Mouse (Mus musculus) heart, adult 11 months (tissue): ENCODE results near the gene Tnxb.

ENCODE experiments used
- DNase-seq: peaks from one replicate; pipeline ENCODE4 v3.0.0; 2022

Gene Tnxb

GRCm38 (mm10) chr17:34643944-34644343 lies 26.4 kb upstream of the Tnxb start:
- DNase-seq = peak; percentile 94

DNA sequence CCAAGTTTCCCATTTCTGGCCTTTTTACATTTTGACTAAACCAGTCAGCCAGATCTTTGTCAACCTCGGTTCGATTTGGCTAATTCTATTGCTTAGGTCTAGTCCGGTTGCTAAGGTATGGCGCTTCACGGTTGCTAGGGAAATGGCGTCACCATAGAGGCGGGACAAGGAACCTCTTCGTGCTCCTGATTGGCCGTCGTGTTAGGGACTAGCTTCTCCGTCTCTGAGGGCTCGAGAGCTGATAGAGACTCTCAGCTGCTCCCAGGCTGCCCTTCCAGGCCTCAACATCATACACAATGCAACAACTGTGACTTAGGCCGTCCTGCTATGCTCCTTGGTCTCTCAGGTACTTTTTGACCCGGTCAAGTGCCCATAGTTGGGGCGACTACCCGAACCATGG lies 25.7 kb upstream of the Tnxb start, which contains the start of gene Fkbpl:
Gene Fkbpl (plus strand): TSS at position 157 of the 400 bp plus-strand sequence.
- peak; percentile 100 for DNase-seq

GRCm38 (mm10) chr17:34645256-34645829 lies 25.0 kb upstream of the Tnxb start:
- peak; percentile 90 for DNase-seq

GRCm38 (mm10) chr17:34645831-34646511 lies 24.4 kb upstream of the Tnxb start:
- DNase-seq = peak; percentile 96

- peak; percentile 100 for DNase-seq
Observed at GRCm38 (mm10) chr17:34646906-34647787, 23.2 kb upstream of the Tnxb start, which contains the start of gene Atf6b. TSS of gene Atf6b (plus strand) at chr17:34647146.

DNA sequence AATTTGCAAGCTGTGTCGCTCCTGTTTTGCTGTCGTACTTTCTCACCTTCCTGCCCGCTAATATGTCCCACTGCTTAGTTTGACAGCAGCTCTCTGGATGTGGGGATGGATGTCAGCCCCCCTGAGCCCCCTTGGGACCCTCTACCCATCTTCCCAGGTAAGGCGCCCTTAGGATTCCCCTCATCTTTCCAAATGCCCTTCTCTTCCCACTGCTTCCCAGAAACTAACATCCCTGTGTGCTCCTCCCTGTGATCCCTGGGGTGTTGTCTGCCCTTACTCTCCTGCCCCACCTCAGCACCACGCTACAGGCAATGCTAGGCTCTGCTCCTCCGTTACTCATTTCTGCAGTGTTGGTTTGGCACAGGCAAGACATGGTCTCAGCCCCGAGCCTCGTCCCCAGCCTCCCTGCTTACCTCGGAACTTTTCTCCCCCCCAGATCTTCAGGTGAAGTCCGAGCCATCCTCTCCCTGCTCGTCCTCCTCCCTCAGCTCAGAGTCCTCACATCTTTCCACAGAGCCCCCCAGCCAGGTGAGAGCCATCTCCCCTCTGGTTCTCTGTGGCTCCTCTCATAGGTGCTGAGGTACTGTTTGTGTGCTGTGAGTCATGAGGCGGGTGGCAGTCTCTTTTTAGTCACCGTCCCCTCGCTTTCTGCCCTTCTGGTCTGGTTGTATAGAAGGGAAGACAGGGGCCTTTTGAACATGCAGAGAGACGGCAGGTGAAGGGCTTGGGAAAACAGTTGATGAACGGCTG lies 22.0 kb upstream of the Tnxb start:
- peak; percentile 92 for DNase-seq

DNA sequence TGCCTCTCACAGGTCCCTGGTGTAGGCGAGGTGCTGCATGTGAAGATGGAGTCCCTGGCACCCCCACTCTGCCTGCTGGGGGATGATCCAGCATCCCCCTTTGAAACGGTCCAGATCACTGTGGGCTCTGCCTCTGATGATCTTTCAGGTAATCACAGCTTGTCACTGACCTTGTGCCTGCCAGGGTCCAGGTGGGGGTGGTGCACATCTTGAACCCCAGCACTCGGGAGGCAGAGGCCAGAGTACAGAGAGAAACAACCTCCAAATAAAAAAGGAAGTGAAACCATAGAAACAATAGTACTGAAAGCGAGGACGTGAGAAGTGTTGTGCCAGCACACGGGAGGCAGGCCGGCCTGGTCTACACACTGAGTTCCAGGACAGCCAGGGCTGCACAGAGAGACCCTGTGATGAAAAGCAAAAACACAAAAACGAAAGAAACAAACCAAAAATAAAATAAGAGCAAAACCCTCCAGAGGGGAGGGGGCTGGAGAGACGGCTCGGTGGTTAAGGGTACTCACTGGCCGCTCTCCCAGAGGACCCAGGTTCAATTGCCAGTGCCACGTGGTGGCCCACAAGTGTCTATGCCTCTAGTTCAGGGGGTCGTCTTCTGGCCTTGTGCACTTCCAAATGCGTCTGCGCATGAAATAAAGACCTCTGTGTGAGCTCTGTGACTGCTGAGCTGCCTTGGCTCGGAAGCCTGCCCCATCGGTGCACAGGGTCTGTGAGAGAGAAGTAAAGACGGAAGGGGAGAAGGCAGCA lies 21.1 kb upstream of the Tnxb start:
- DNase-seq = peak; percentile 93

GRCm38 (mm10) chr17:34650781-34651180 lies 19.6 kb upstream of the Tnxb start:
- peak; percentile 92 for DNase-seq

DNA sequence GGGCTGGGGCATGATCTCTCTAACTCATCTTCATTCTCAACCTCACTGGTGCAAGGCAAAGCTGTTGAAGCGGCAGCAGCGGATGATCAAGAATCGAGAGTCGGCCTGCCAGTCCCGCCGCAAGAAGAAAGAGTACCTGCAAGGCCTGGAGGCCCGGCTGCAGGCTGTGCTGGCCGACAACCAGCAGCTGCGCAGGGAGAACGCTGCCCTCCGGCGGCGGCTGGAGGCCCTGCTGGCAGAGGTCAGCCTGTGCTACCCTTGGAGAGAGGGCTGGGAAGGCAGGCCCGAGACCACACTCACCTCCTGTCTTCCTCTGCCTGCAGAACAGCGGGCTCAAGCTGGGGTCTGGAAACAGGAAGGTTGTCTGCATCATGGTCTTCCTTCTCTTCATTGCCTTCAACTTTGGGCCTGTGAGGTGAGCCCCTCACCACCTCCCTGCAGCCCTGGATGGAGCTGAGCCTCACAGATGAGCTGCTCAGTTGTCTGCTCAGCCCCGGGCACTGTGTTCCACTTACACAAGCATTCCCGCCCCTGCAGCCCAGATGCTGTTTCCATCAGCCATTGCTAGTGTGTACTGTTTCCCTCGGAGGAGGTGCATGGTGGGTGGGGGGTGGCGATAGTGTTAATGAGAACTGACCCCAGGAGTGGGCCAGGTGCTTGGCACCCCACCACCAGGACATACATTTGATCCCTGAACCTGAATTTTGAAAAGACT lies 18.7 kb upstream of the Tnxb start:
- peak; percentile 91 for DNase-seq

DNA sequence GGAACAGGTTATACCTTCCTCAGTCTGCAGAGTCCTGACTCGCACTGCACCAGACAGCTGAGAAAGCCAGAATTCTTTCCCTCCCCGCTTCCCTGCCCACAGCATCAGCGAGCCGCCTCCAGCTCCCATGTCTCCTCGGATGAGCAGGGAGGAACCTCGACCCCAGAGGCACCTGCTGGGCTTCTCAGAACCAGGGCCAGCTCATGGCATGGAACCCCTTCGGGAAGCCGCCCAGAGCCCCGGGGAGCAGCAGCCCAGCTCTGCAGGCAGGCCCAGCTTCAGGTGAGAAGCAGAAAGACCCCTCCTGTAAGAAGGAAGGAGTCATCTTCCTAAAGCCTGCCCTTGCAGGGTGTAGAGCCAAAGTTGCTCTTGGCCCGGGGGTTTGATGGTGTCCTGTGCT lies 17.8 kb upstream of the Tnxb start:
- peak; percentile 90 for DNase-seq

DNA sequence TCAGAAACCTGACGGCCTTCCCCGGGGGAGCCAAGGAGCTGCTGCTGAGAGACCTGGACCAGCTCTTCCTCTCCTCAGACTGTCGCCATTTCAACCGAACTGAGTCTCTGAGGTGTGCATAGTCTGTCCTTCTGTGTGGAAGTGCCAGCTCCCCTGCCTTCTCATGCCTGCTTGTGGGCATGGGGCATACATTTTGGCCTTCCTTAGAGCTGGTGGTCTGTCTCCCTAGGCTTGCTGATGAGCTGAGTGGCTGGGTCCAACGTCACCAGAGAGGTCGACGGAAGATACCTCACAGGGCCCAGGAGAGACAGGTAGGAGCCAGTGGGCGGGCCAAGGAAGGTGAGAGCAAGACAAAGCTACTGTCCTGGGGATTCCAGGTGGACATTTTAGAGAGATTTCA lies 17.4 kb upstream of the Tnxb start:
- peak; percentile 92 for DNase-seq

- peak; percentile 96 for DNase-seq
Observed at GRCm38 (mm10) chr17:34653746-34654285, 16.5 kb upstream of the Tnxb start.

DNA sequence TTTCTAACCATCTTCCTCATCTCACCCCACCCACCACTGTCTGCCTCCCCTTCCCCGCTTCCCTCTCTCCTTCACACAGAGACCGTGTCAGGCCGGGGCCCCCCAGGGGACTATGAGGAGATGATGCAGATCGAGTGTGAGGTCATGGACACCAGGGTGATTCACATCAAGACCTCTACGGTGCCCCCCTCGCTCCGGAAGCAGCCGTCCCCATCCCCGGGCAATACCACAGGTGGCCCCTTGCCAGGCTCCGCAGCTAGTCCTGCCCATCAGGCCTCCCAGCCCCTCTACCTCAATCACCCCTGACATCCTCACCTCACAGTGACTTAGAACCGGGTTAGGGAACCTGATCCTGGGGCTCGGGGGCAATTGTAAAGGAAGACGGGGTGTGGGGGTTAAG lies 15.9 kb upstream of the Tnxb start:
- DNase-seq = peak; percentile 97

DNA sequence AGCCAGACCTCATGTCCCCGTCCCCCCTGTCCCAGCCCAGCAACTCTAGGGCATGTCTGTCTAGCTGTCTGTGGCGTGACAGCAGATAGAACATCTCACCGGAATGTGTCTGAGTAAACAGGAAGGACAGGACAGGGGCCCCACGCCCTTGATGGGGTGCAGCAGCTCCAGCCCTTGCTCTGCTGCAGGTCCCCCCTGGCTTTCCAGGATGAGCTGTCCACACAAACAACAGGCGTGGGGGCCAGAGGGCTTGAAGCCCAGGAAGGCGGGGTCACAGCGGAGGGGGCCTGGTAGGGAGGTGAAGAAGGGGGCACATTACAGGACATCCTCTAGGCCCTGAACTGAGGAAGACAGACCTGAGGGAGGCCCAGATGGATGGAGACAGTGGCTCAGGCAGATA lies 15.2 kb upstream of the Tnxb start:
- no peak for DNase-seq

DNA sequence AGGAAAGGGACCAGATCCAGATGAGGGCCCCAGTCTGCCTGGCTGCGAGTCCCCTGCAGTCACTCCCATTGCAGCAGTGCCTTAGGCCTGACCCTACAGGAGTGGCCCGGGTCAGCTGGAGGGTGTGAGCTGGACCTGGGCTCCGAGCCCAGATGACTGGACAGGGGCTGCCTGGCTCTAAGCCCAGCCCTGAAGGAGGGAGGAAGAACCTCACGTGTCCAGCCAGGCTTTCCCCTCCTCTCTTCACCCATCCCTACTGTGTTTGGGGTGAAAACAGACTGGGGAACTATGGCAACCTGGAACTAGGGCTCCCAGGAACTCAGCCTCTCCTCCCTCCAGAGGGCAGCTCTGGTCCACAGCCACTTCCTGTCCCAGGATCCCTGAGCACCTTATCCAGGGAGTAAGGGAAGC lies 14.7 kb upstream of the Tnxb start:
- DNase-seq = peak; percentile 100

DNA sequence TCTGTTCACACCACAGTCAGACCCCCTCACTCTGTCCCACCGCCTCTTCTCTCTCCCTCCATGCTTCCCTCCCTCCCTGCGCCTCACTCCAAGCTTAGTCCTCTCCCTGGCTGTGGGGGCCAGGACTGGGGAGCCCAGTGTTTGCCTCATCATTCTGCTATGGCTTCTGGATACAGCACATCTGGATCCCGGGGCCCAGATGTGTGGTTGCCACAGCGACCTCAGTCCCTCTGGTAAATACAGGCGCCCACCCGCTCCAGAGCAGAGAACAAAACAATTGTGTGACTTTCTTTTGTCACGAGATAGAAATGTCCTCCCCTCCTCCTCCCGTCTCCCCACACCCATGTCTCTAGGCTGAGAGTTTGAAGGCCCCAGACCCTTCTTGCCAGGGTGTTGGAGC lies 13.7 kb upstream of the Tnxb start:
- peak; percentile 98 for DNase-seq

DNA sequence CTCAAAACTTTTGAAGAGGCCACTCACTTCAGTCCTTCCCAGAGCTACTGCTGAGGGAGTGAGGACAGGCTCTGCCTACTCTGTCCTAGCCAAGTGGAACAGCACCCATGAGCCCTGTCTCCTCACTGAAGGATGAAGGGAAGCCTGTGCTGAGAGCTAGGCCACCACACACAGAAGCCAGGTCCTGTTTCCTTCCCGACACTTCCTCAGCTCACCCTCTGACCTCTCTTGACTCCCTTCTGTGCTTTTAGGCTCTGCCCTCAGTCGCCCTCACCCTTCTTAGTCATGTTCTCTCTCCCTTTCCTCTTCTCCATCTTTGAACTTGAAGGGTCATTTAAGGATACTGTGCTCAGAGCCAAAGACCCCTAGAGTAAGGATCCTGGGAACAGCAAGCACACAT lies 13.1 kb upstream of the Tnxb start:
- peak; percentile 97 for DNase-seq

DNA sequence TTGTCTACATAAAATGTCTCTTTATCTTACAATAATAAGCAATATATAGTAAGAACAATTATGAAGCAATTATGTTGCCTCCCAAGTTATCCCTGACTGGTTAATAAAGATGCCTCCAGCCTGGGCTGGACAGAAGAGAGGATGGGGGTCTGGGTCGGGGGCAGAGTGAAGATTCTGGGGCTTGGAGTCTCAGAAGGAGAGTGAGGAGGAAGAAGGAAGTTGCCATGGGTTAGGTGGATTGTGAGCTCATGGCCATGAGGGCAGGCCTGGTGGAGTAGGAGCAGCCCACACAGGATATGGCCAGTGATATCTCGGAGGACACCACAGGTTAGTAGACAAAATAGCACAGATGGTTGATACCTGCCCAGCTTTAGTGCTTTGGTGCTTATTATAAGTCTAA lies 12.2 kb upstream of the Tnxb start:
- peak; percentile 91 for DNase-seq

- DNase-seq = peak; percentile 92
Observed at GRCm38 (mm10) chr17:34658591-34658990, 11.7 kb upstream of the Tnxb start.

DNA sequence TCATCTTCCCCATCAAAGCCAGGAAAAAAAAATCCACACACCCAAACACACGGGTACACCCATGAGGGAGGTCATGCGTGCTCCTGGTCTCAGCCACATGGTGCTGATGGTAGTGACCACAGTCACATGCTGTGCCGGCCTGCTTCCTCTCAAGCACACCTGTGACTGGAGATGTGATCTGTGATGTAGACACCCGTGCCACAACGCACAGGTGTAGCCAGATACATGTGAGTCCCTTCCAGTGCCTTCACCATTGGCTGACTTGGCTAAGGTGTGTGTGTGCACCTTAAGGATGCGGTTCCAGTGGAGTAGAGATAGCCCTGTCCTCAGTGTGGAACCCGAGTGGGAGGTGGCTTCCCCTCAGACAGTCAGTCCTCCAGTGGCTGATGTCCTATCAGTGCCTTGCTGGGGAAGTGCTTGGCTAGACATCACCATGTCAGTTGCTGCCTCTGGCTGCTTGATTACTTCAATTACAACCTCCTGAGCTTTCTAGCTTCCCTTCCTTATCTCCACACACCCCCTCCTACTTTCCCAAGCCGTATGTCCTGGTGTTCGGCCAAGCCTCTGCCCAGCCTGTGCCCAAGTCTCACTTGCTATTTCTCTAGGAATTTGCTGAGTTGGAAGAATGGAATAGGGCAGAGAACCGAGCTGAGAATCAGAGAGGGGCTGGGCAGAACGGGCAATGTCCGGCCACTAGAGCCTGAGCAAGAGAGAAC lies 11.0 kb upstream of the Tnxb start:
- DNase-seq = peak; percentile 98

GRCm38 (mm10) chr17:34659897-34660214 lies 10.5 kb upstream of the Tnxb start:
- peak; percentile 91 for DNase-seq
